Comparison of ENCODE assay signal across 28 mouse cellular contexts in the genomic region with DNA sequence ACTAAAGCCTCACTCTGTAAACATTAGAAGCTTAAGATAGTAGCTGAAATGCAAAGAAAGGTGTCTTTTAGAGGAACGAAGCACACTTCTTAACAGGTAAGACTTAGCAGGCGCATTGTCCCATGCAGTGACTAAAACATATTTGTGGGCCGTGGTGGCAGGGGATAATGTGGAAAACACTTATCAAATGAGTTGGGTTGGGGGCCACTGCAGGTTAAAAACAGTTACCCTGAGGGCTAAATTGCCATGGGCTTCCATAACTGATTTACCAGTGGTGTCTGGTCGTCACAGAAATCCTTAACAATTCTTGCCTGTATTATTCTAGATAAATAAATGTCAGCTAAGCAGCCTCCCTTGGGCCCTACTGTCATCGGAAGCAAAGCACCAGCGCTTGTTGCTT.
"Had no signal": no experiment of that assay in that cellular context is flagged by ENCODE, and none has a peak within 500 bp of the region (broad histone marks: within the 10 kb centered on the region; RNA-seq: fewer than 3 reads in every experiment).

No protein-coding gene starts in this region.

- DNase-seq: cerebellum, adult 2 months; cerebellum, adult 8-10 months; cerebellum, adult 9-10 months; cerebellum, adult 9-11 months; cerebellum, postnatal 10 days; cerebellum, postnatal 14 days; cerebellum, postnatal 25 days; cerebellum, postnatal 36 days; embryo, embryonic 11 days; forebrain, postnatal 0 days; gastrocnemius, adult 2 months; gastrocnemius, postnatal 10 days; gastrocnemius, postnatal 14 days; gastrocnemius, postnatal 25 days; gastrocnemius, postnatal 36 days; heart, adult 18-20 months; heart, adult 2 months had no signal

- H3K27me3 ChIP-seq: embryonic facial prominence, embryonic 12.5 days; embryonic facial prominence, embryonic 13.5 days; embryonic facial prominence, embryonic 15.5 days; forebrain, embryonic 12.5 days; forebrain, embryonic 13.5 days; forebrain, embryonic 15.5 days had no signal

- H3K9me3 ChIP-seq: embryonic facial prominence, embryonic 10.5 days; embryonic facial prominence, embryonic 12.5 days; embryonic facial prominence, embryonic 13.5 days; embryonic facial prominence, embryonic 15.5 days; forebrain, embryonic 10.5 days; forebrain, embryonic 12.5 days; forebrain, embryonic 13.5 days; forebrain, embryonic 15.5 days had no signal

- H3K4me1 ChIP-seq: embryonic facial prominence, embryonic 13.5 days; embryonic facial prominence, embryonic 15.5 days had no signal

- H3K36me3 ChIP-seq: embryonic facial prominence, embryonic 10.5 days; embryonic facial prominence, embryonic 12.5 days; embryonic facial prominence, embryonic 13.5 days; embryonic facial prominence, embryonic 15.5 days; forebrain, embryonic 10.5 days; forebrain, embryonic 12.5 days; forebrain, embryonic 15.5 days had no signal

- ATAC-seq: forebrain, embryonic 13.5 days; forebrain, embryonic 14.5 days; forebrain, embryonic 15.5 days; forebrain, embryonic 16.5 days; forebrain, postnatal 0 days had no signal

- H3K9ac ChIP-seq: embryonic facial prominence, embryonic 12.5 days; embryonic facial prominence, embryonic 13.5 days; embryonic facial prominence, embryonic 15.5 days; forebrain, embryonic 12.5 days; forebrain, embryonic 13.5 days; forebrain, embryonic 15.5 days; forebrain, postnatal 0 days had no signal

- H3K27ac ChIP-seq: embryonic facial prominence, embryonic 10.5 days; embryonic facial prominence, embryonic 12.5 days; embryonic facial prominence, embryonic 13.5 days; embryonic facial prominence, embryonic 15.5 days; forebrain, embryonic 10.5 days; forebrain, embryonic 12.5 days; forebrain, embryonic 13.5 days; forebrain, embryonic 15.5 days; gastrocnemius, adult 2 months; heart, adult 2 months had no signal

- H3K4me3 ChIP-seq: embryonic facial prominence, embryonic 10.5 days; embryonic facial prominence, embryonic 12.5 days; embryonic facial prominence, embryonic 13.5 days; embryonic facial prominence, embryonic 15.5 days; erythroblast, embryonic 14.5 days; forebrain, embryonic 10.5 days; forebrain, embryonic 12.5 days; forebrain, embryonic 13.5 days; forebrain, embryonic 15.5 days; gastrocnemius, adult 2 months; heart, adult 2 months had no signal

- H3K4me2 ChIP-seq: embryonic facial prominence, embryonic 12.5 days; embryonic facial prominence, embryonic 13.5 days; embryonic facial prominence, embryonic 15.5 days; forebrain, embryonic 12.5 days; forebrain, embryonic 13.5 days; forebrain, embryonic 15.5 days had no signal
